Comparison of ENCODE assay signal across 8 mouse cellular contexts in the genomic region with DNA sequence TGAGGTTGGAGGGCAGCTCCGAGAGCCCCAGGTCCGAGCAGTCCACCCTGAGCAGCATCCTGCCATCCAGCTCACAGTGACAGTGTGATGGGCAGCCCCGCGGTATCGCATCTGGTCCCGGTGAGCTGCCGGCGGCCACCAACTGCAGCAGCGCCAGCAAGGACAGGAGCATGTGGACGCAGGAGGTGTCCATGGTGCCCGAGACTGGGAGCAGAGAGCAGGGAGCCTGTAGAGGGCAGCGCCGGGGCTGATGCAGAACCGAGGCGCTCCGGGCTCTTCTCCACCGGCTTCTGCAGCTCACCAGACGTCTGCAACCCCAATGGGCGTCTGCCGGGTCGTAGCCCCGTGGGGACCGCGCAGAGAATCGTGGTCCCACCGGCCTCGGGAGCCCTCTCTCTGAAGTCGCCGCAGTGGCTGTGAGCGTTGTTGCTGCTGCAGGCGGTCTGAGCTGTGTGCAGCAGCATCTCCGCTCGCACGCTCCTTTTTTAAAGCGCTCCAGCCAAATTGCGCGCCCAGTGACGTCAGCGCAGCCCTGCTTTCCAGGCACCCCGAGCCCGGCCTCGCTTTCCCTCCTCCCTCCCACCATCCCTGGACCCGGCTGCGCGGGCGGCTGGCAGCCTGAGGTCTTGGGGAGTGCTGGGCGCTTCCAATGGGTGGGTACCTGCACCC. TPM values are rescaled to one million over a fixed set of nuclear protein-coding genes. Genes with fewer than 3 reads are reported as not detected.
DNase-seq lines count a peak whose midpoint lies in the region; ATAC-seq and TF ChIP-seq lines count a peak whose summit lies in the region.

A gene (minus strand): TSS at position 480 of the 669 bp plus-strand sequence.

- no peak within 1 kb of the TSS for H3K9ac ChIP-seq in heart, embryonic 15.5 days
- no peak within 1 kb of the TSS for H3K9ac ChIP-seq in liver, embryonic 13.5 days
- peak within 1 kb of the TSS; percentile 57 for H3K9ac ChIP-seq in neural tube, embryonic 11.5 days (ENCODE audit: low read length)

- no peaks in the 10 kb centered on the region for H3K4me1 ChIP-seq in thymus, adult 2 months (replicated peaks; ENCODE audit: control insufficient read depth, insufficient read depth, low read length)
- H3K4me1 ChIP-seq in embryonic facial prominence, embryonic 10.5 days, result peaks cover 37% of the 10 kb centered on the region
- peaks cover 28% of the 10 kb centered on the region for H3K4me1 ChIP-seq in heart, embryonic 15.5 days (replicated peaks)
- H3K4me1 ChIP-seq in liver, embryonic 13.5 days (replicated peaks), result peaks cover 13% of the 10 kb centered on the region; the same call in 1 of the 2 replicates
- peaks cover 8% of the 10 kb centered on the region for H3K4me1 ChIP-seq in neural tube, embryonic 11.5 days (ENCODE audit: control insufficient read depth, insufficient read depth, low read length)

- H3K4me2 ChIP-seq in heart, embryonic 15.5 days, result peak within 1 kb of the TSS; percentile 94
- peak within 1 kb of the TSS; percentile 59 for H3K4me2 ChIP-seq in liver, embryonic 13.5 days
- peak within 1 kb of the TSS; percentile 100 for H3K4me2 ChIP-seq in neural tube, embryonic 11.5 days (ENCODE audit: low read depth)

- no peak within 1 kb of the TSS for H3K4me3 ChIP-seq in thymus, adult 2 months (ENCODE audit: control insufficient read depth, insufficient read depth, low read length)
- peak within 1 kb of the TSS; percentile 72 for H3K4me3 ChIP-seq in embryonic facial prominence, embryonic 10.5 days
- H3K4me3 ChIP-seq in heart, embryonic 15.5 days, result peak within 1 kb of the TSS; percentile 54
- peak within 1 kb of the TSS; percentile 50 for H3K4me3 ChIP-seq in liver, embryonic 13.5 days (replicated peaks)
- peak within 1 kb of the TSS; percentile 45 for H3K4me3 ChIP-seq in neural tube, embryonic 11.5 days (ENCODE audit: low read depth, low read length)

- no peaks in the 10 kb centered on the region for H3K36me3 ChIP-seq in thymus, adult 2 months (ENCODE audit: control insufficient read depth, insufficient read depth, low read length)
- no peaks in the 10 kb centered on the region for H3K36me3 ChIP-seq in embryonic facial prominence, embryonic 10.5 days (replicated peaks)
- H3K36me3 ChIP-seq in heart, embryonic 15.5 days, result no peaks in the 10 kb centered on the region
- no peaks in the 10 kb centered on the region for H3K36me3 ChIP-seq in liver, embryonic 13.5 days
- no peaks in the 10 kb centered on the region for H3K36me3 ChIP-seq in neural tube, embryonic 11.5 days (ENCODE audit: control insufficient read depth, insufficient read depth, low read length)

- H3K27ac ChIP-seq in thymus, adult 2 months (ENCODE audit: control insufficient read depth, insufficient read depth, low read length), result no peak within 1 kb of the TSS
- H3K27ac ChIP-seq in embryonic facial prominence, embryonic 10.5 days (replicated peaks), result peak within 1 kb of the TSS; percentile 72
- no peak within 1 kb of the TSS for H3K27ac ChIP-seq in heart, embryonic 15.5 days
- peak within 1 kb of the TSS; percentile 43; the same call in 1 of the 2 replicates for H3K27ac ChIP-seq in liver, embryonic 13.5 days
- H3K27ac ChIP-seq in neural tube, embryonic 11.5 days (ENCODE audit: low read depth, low read length), result no peak within 1 kb of the TSS

- peak; percentile 80 for ATAC-seq in heart, embryonic 15.5 days (replicated peaks; ENCODE audit: insufficient number of reproducible peaks, insufficient read depth, low FRiP score, low read depth)
- ATAC-seq in liver, embryonic 13.5 days (ENCODE audit: low read depth), result peak; percentile 67
- peak; percentile 85 for ATAC-seq in neural tube, embryonic 11.5 days (ENCODE audit: insufficient read depth, low FRiP score, low TSS enrichment)

- H3K9me3 ChIP-seq in embryonic facial prominence, embryonic 10.5 days, result no peaks in the 10 kb centered on the region
- no peaks in the 10 kb centered on the region for H3K9me3 ChIP-seq in heart, embryonic 15.5 days (replicated peaks)
- H3K9me3 ChIP-seq in liver, embryonic 13.5 days (replicated peaks), result no peaks in the 10 kb centered on the region
- no peaks in the 10 kb centered on the region for H3K9me3 ChIP-seq in neural tube, embryonic 11.5 days (ENCODE audit: control insufficient read depth, low read length)

- DNase-seq in thymus, adult 2 months, result peak; percentile 2
- DNase-seq in thymus, postnatal 25 days, result no peak
- DNase-seq in embryonic facial prominence, embryonic 10.5 days (ENCODE audit: low spot score), result peak; percentile 82
- DNase-seq in kidney, postnatal 14 days, result peak; percentile 56
- DNase-seq in liver, embryonic 13.5 days, result no peak
- peak; percentile 83 for DNase-seq in neural tube, embryonic 11.5 days (ENCODE audit: low spot score)
- DNase-seq in urinary bladder, postnatal 36 days (ENCODE audit: low spot score in 2 of 2), result peak; percentile 15 to 30

- H3K27me3 ChIP-seq in thymus, adult 2 months (ENCODE audit: control insufficient read depth, insufficient read depth, low read length), result peaks cover 8% of the 10 kb centered on the region; the same call in 1 of the 2 replicates
- H3K27me3 ChIP-seq in embryonic facial prominence, embryonic 10.5 days (replicated peaks; ENCODE audit: low read depth, poor library complexity, severe bottlenecking), result peaks cover 80% of the 10 kb centered on the region
- peaks cover 59% of the 10 kb centered on the region for H3K27me3 ChIP-seq in heart, embryonic 15.5 days
- peaks cover 66% of the 10 kb centered on the region for H3K27me3 ChIP-seq in liver, embryonic 13.5 days
- H3K27me3 ChIP-seq in neural tube, embryonic 11.5 days (ENCODE audit: control insufficient read depth, insufficient read depth, low read length), result peaks cover 23% of the 10 kb centered on the region

- TF ChIP-seq CTCF in thymus, adult 2 months (IDR thresholded peaks at IDR 0.05; ENCODE audit: borderline replicate concordance, control insufficient read depth, extremely low read depth, insufficient read depth, low read length, poor library complexity), result no peak

- TF ChIP-seq POLR2A in thymus, adult 2 months (IDR thresholded peaks at IDR 0.05; ENCODE audit: control insufficient read depth, extremely low read depth, insufficient read depth, low read length, poor library complexity), result no peak

- WGBS in thymus, adult 2 months, result 2% methylated on average over 47 of the region's 47 CpGs
- under 1% methylated on average over 47 of the region's 47 CpGs for WGBS in embryonic facial prominence, embryonic 10.5 days
- under 1% methylated on average over 47 of the region's 47 CpGs for WGBS in heart, embryonic 15.5 days
- WGBS in liver, embryonic 13.5 days (ENCODE audit: insufficient replicate concordance), result under 1% methylated on average over 47 of the region's 47 CpGs
- 0% methylated on average over 46 of the region's 47 CpGs for WGBS in neural tube, embryonic 11.5 days

RNA-seq across cellular contexts. Expression of the gene that starts here (rescaled TPM):
- polyA plus RNA-seq in thymus, adult 2 months (2012; rRNA removed), result 0.08 and 0.15 TPM in 2 replicates
- polyA plus RNA-seq in embryonic facial prominence, embryonic 10.5 days (2016; fragmentation: Nextera tagmentation; extraction: Ambion mirVana), result 5.2 and 7.1 TPM in 2 replicates
- 0.31 and 1.1 TPM in 2 replicates for polyA plus RNA-seq in heart, embryonic 15.5 days (2015; fragmentation: Nextera tagmentation; extraction: Ambion mirVana)
- 2.1 and 2.4 TPM in 2 replicates for polyA plus RNA-seq in liver, embryonic 13.5 days (2015; fragmentation: Nextera tagmentation; extraction: Ambion mirVana)
- 6.0 and 7.4 TPM in 2 replicates for polyA plus RNA-seq in neural tube, embryonic 11.5 days (2014; fragmentation: Nextera tagmentation; extraction: Ambion mirVana)

Comparison
In these comparisons a context has a peak if more than half of its experiments do, and no peak if none do; other contexts are left out.
1. Peak in DNase-seq in thymus, adult 2 months; RNA of the gene not detected or under 1 TPM.
2. DNase-seq: peak in embryonic facial prominence, embryonic 10.5 days (single experiment), kidney, postnatal 14 days (single experiment), neural tube, embryonic 11.5 days (single experiment) and urinary bladder, postnatal 36 days (2 of 2); none in thymus, postnatal 25 days (single experiment) and liver, embryonic 13.5 days (single experiment).
3. H3K27ac ChIP-seq: peak in embryonic facial prominence, embryonic 10.5 days (single experiment) and liver, embryonic 13.5 days (single experiment); none in thymus, adult 2 months (single experiment), heart, embryonic 15.5 days (single experiment) and neural tube, embryonic 11.5 days (single experiment).
4. Peak in every context shown above with its lines, with median percentiles within 50 percentile points of each other: ATAC-seq and H3K4me2 ChIP-seq.